Mouse (Mus musculus) cerebellum, adult (tissue): ENCODE measurements around the gene Ptgds.
A peak's percentile ranks its signal among the peaks of the same experiment; 100 is the strongest.

Source experiments
- ATAC-seq: cut with Nextera tagmentation; 2 replicates; pipeline ENCODE4 v1.9.2; 2017; ENCODE audit warnings: mild to moderate bottlenecking, moderate library complexity, mixed read lengths; ENCODE audit not compliant: insufficient number of reproducible peaks, low FRiP score, low TSS enrichment

Ptgds gene

DNA sequence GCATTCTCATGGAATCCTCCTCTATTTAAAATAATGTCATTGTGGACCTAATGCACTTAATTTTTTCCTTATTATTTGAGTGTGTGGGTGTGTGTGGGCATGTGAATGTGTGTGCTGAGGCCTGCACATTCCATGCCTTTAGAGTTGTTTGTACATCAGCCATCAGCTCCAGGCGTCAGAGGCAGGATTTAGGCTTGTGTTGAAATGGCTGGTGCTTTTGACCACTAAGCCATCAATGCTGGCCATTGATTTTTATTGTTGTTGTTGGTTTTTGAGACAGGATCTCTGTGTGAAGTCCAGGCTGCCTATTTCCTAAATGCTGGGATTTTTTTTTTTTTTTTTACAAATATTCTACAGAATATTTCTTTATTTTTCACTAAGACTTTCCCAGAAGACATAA lies 16.9 kb downstream of the Ptgds start:
- ATAC-seq, result no peak

DNA sequence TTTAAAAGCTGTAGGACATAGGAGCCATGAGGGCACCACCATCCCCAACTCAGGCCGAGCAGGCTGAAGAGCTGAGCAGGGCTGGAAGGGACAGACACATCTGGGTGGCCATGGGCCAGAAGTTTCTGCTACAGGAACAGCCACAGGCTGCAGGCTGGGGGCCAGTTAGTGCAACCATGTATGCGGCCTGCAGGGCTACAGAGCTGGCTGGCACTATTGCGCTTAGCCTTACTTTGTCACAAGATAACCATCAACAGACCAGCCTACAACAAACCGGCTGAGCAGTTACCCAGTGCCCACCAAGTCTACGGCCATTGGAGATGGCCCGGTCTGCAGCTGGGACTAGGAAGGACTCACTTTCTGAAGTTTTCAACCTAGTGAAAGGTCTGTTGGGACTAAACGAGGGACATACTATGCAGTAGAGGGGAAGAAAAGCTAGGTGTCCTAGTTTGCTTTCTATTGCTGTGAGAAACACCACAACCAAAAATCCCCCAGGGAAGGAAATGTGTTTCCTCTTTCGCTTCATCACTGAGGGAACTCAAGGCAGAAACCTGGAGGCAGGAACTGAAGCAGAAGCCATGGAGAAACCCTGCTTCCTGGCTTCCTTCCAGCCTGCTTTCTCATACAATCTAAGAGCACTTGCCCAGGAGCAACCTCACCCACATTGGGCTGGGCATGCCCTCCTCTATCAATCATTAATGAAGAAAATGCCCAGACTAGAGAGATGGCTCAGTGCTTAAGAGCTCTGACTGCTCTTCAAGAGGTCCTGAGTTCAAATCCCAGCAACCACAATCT lies 18.8 kb downstream of the Ptgds start:
- ATAC-seq, result no peak

- no peak for ATAC-seq
Observed at GRCm38 (mm10) chr2:25442682-25443081, 27.2 kb downstream of the Ptgds start.

- no peak for ATAC-seq
Observed at GRCm38 (mm10) chr2:25441067-25441466, 28.8 kb downstream of the Ptgds start.

- no peak for ATAC-seq
Observed at GRCm38 (mm10) chr2:25436286-25436820, 33.5 kb downstream of the Ptgds start.

- peak; percentile 62; the same call in 1 of the 2 replicates for ATAC-seq
Observed at GRCm38 (mm10) chr2:25434292-25434691, 35.6 kb downstream of the Ptgds start.

DNA sequence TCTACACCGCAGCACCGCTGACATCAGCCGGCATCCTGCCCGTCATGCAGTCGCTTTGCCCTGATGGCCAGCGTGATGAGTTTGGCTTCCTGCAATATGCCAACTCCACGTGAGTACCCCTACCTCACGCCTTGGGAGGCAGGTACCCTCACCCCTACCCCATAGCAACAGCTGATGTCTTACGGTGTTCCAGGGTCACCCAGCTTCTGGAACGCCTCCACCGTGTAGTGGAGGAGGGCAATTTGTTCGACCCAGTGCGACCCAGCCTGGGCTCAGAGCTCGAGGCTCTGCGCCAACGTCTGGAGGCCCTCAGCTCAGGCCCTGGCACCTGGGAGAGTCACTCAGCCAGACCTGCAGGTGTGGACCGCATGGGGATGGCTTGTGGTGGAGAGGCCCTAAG lies 36.7 kb downstream of the Ptgds start:
- no peak for ATAC-seq

- no peak for ATAC-seq
Observed at GRCm38 (mm10) chr2:25432326-25433098, 37.3 kb downstream of the Ptgds start.

GRCm38 (mm10) chr2:25431308-25431855 lies 38.5 kb downstream of the Ptgds start:
- ATAC-seq, result no peak

GRCm38 (mm10) chr2:25430395-25431233 lies 39.2 kb downstream of the Ptgds start:
- ATAC-seq, result no peak

GRCm38 (mm10) chr2:25429435-25430180 lies 40.2 kb downstream of the Ptgds start:
- no peak for ATAC-seq

DNA sequence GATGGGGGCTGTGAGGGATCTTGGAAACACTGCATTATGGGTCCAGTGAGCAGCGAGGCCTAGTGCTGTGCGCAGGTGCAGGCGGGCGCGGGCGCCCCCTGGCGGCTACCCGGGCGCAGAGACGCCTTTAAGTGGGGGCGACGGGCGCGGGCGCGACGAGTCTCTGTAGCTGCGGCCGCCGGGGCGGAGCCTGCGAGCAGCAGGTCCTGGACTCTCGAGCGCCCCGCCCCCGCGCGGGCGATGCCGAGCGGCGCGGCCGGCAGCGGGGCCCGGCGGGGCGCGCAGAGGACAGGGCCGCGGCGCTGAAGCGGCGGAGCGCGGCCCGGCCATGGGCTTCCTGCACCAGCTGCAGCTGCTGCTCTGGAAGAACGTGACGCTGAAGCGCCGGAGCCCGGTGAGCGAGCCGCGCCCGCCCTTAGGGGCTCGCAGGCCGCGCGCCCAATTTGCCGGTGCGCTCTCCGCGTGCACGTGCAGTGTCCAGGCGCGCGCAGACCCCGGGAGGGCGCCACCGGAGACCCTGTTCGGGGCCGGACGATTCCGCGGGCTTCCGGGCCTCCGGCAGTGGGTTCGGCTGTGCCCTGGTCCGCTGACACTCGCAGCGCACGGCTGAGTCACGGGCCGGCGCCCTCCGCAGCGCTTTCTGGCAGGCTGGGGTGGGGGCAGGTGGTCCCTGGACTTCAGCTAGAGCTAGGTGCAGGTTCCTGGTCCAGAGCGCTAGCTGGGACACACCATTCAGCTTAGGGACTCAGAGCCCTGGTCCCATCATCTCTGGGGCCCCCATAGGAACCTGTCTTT lies 41.2 kb downstream of the Ptgds start, which contains the start of gene Abca2:
Gene Abca2, plus strand, starts transcription at position 262 of the 795 bp plus-strand sequence.
- ATAC-seq, result peak; percentile 64

- no peak for ATAC-seq
Observed at GRCm38 (mm10) chr2:25427256-25427655, 42.6 kb downstream of the Ptgds start.

- ATAC-seq, result no peak
Observed at GRCm38 (mm10) chr2:25426721-25427191, 43.1 kb downstream of the Ptgds start.

DNA sequence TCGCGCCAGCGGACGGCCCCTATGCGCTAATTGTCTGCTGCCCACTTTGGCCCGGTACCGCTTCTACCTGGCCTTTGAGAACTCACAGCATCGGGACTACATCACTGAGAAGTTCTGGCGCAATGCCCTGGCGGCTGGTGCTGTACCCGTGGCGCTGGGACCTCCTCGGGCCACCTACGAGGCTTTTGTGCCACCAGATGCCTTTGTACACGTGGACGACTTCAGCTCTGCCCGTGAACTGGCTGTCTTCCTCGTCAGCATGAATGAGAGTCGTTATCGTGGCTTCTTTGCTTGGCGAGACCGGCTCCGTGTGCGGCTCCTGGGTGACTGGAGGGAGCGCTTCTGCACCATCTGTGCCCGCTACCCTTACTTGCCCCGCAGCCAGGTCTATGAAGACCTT lies 44.4 kb downstream of the Ptgds start:
- ATAC-seq, result no peak

- ATAC-seq, result no peak
Observed at GRCm38 (mm10) chr2:25423626-25424025, 46.2 kb downstream of the Ptgds start.

DNA sequence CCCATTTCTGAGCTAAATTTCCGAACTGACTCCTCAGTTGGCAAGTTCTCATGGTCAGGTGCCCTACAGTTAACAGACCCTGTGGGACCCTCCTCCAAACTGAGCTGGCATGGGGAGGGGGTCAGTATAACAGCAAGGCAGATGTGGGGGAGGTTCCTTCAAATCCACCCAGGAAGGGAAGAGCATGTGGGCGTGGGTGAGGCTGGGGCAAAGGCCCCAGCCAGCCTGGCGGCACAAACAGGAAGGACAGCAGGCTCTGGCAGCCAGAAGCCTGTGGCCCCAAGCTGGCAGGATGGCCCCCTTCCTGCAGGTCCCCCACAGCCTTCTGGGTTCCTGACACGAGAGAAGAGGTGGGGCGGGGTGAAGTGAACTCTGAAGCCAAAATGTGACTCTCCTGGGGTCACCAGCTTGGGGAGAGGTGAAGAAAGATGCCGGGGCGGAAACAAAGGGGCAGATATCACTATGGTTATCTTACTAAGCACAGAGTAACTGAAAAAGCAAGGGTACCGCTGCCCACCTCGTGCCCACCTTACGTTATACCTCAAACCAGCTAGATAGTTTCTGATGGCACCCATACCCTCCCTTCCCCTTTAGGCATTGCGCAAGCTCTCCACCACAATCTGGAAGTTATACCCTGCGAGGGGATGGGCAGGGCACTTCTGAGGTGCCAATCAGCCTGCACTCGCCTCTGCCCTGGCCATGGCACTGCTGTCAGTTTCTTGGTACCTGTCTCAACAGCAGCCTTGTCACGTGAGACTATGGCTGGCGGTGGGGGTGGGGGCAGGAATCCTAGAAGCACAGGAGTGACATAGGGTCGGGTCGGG lies 47.0 kb downstream of the Ptgds start, which contains the start of gene Fut7:
Gene Fut7, plus strand, starts transcription at position 681 of the 824 bp plus-strand sequence.
- no peak for ATAC-seq

DNA sequence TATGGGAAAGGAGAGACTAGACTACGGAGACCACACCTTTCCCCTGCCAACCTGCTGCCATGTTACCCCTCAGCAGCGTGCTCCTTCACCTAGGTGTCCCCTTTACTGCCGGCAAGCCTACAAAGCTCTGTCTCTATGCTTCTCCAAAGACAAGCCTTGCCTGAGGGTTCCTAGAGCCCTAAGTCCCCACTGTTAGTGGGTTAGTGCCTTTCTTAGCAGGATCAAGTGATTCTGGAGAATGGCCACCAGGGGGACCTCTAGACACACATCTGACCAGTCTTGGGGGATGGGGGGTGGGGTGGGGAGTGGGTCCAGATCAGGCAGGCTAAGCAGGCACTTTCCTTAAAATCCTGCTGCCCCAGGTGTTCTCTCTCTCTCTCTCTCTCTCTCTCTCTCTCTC lies 48.0 kb downstream of the Ptgds start:
- no peak for ATAC-seq
